9 mouse cellular contexts compared by ENCODE assay signal in the genomic region with DNA sequence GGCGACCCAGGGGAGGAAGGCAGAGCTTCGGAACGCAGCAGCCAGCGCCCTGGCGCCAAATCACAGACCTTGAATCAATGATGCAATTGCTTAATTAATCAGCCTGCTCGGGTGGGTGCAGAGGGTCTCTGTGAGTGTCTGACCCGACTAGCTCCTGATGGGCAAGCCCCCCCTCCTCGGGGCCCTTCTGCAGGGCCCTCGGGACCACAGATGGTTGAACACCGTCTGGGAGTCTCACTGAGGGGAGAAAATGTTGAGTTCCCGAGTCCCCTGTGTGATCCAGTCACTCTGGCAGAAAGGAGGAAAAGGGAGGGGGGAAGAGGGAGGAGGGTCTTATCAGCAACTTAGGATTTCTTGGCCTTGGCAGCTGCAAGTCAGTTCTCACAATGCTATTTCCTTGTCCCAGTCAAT.
DNase-seq lines count a peak whose midpoint lies in the region; ATAC-seq lines count a peak whose summit lies in the region.
"Had no signal": no experiment of that assay in that cellular context is flagged by ENCODE, and none has a peak within 500 bp of the region (broad histone marks: within the 10 kb centered on the region; RNA-seq: fewer than 3 reads in every experiment).

No protein-coding gene starts in this region.

- 15% methylated on average over 11 of the region's 11 CpGs for WGBS in liver, embryonic 12.5 days (ENCODE audit: insufficient replicate concordance)
- 14% methylated on average over 11 of the region's 11 CpGs for WGBS in heart, embryonic 12.5 days
- 2% methylated on average over 11 of the region's 11 CpGs for WGBS in limb, embryonic 10.5 days
- 6% methylated on average over 11 of the region's 11 CpGs for WGBS in stomach, embryonic 14.5 days

- peaks cover 29% of the 10 kb centered on the region for H3K27me3 ChIP-seq in liver, embryonic 12.5 days (replicated peaks)
- no peaks in the 10 kb centered on the region for H3K27me3 ChIP-seq in heart, embryonic 12.5 days (replicated peaks)
- H3K27me3 ChIP-seq in limb, embryonic 10.5 days (ENCODE audit: low read depth, poor library complexity, severe bottlenecking): no peaks in the 10 kb centered on the region
- no peaks in the 10 kb centered on the region for H3K27me3 ChIP-seq in stomach, embryonic 14.5 days (ENCODE audit: control insufficient read depth, insufficient read depth, low read length)
- H3K27me3 ChIP-seq: liver, embryonic 15.5 days had no signal

- H3K4me3 ChIP-seq in liver, embryonic 12.5 days: no peak overlapping the region
- no peak overlapping the region for H3K4me3 ChIP-seq in heart, embryonic 12.5 days
- H3K4me3 ChIP-seq in limb, embryonic 10.5 days: peak overlapping the region; percentile 2; the same call in 1 of the 2 replicates
- H3K4me3 ChIP-seq in stomach, embryonic 14.5 days (ENCODE audit: low read depth, low read length): no peak overlapping the region
- H3K4me3 ChIP-seq: liver, embryonic 15.5 days had no signal

- H3K9ac ChIP-seq in liver, embryonic 12.5 days: no peak overlapping the region
- H3K9ac ChIP-seq in heart, embryonic 12.5 days: no peak overlapping the region
- no peak overlapping the region for H3K9ac ChIP-seq in stomach, embryonic 14.5 days (replicated peaks; ENCODE audit: low read depth, low read length)
- H3K9ac ChIP-seq: liver, embryonic 15.5 days had no signal

- DNase-seq in liver: no peak
- DNase-seq in limb, embryonic 10.5 days (ENCODE audit: low spot score): peak; percentile 44
- DNase-seq in layer of hippocampus, postnatal 25 days (ENCODE audit: extremely low spot score in 1 of 2, low spot score in 1 of 2): no peak
- no peak for DNase-seq in thymus, postnatal 25 days
- no peak for DNase-seq in urinary bladder, postnatal 14 days (ENCODE audit: low spot score)

- no peak for ATAC-seq in liver, embryonic 12.5 days
- ATAC-seq in heart, embryonic 12.5 days (ENCODE audit: insufficient number of reproducible peaks, low FRiP score): peak; percentile 24; the same call in 1 of the 2 replicates
- no peak; the same call in 1 of the 2 replicates for ATAC-seq in stomach, embryonic 14.5 days (ENCODE audit: insufficient number of reproducible peaks, insufficient read depth, low FRiP score, low read depth)

- no peak overlapping the region; the same call in 1 of the 2 replicates for H3K27ac ChIP-seq in liver, embryonic 12.5 days
- H3K27ac ChIP-seq in heart, embryonic 12.5 days (ENCODE audit: poor library complexity, severe bottlenecking): peak overlapping the region; percentile 76
- peak overlapping the region; percentile 91 for H3K27ac ChIP-seq in limb, embryonic 10.5 days
- H3K27ac ChIP-seq in stomach, embryonic 14.5 days (ENCODE audit: low read length): peak overlapping the region; percentile 29; the same call in 1 of the 2 replicates
- H3K27ac ChIP-seq: liver, embryonic 15.5 days had no signal

- H3K36me3 ChIP-seq in liver, embryonic 12.5 days: no peaks in the 10 kb centered on the region
- H3K36me3 ChIP-seq in heart, embryonic 12.5 days: no peaks in the 10 kb centered on the region
- H3K36me3 ChIP-seq in limb, embryonic 10.5 days: peaks cover 9% of the 10 kb centered on the region
- H3K36me3 ChIP-seq in stomach, embryonic 14.5 days (ENCODE audit: control insufficient read depth, insufficient read depth, low read length): no peaks in the 10 kb centered on the region
- H3K36me3 ChIP-seq: liver, embryonic 15.5 days had no signal

- peaks cover 21% of the 10 kb centered on the region; the same call in 1 of the 2 replicates for H3K4me1 ChIP-seq in liver, embryonic 12.5 days
- H3K4me1 ChIP-seq in heart, embryonic 12.5 days (replicated peaks): peaks cover 76% of the 10 kb centered on the region
- H3K4me1 ChIP-seq in limb, embryonic 10.5 days: peaks cover 92% of the 10 kb centered on the region
- H3K4me1 ChIP-seq in stomach, embryonic 14.5 days (ENCODE audit: control insufficient read depth, insufficient read depth, low read length): peaks cover 67% of the 10 kb centered on the region
- H3K4me1 ChIP-seq: liver, embryonic 15.5 days had no signal

- no peaks in the 10 kb centered on the region for H3K9me3 ChIP-seq in liver, embryonic 12.5 days (replicated peaks)
- no peaks in the 10 kb centered on the region for H3K9me3 ChIP-seq in heart, embryonic 12.5 days (replicated peaks)
- no peaks in the 10 kb centered on the region for H3K9me3 ChIP-seq in limb, embryonic 10.5 days (replicated peaks)
- no peaks in the 10 kb centered on the region for H3K9me3 ChIP-seq in stomach, embryonic 14.5 days (ENCODE audit: control insufficient read depth, low read depth, low read length)
- H3K9me3 ChIP-seq: liver, embryonic 15.5 days had no signal

- peak overlapping the region; percentile 24; the same call in 1 of the 2 replicates for H3K4me2 ChIP-seq in liver, embryonic 12.5 days
- H3K4me2 ChIP-seq in heart, embryonic 12.5 days: peak overlapping the region; percentile 53
- no peak overlapping the region for H3K4me2 ChIP-seq in stomach, embryonic 14.5 days (replicated peaks; ENCODE audit: low read depth, low read length)
- H3K4me2 ChIP-seq: liver, embryonic 15.5 days had no signal
